Mouse (Mus musculus) forebrain, embryonic 15.5 days (tissue): ENCODE results near the gene Kcnj12. TPM values are rescaled to one million over a fixed set of nuclear protein-coding genes. Genes with fewer than 3 reads are reported as not detected.
A peak's percentile ranks its signal among the peaks of the same experiment; 100 is the strongest.

Source experiments
- ATAC-seq: fragments of 200-750 bp; cut with Nextera tagmentation; replicated peaks from 2 replicates; pipeline ENCODE4 v1.8.0; 2017; ENCODE audit warnings: mild to moderate bottlenecking, moderate TSS enrichment, moderate library complexity
- H3K27ac ChIP-seq: fragments of 300-500 bp; sonication (generic); replicated peaks from 2 replicates; pipeline ENCODE4 v1.5.1; 2015; ENCODE audit warnings: mild to moderate bottlenecking, inconsistent platforms
- H3K27me3 ChIP-seq: fragments of 300-500 bp; sonication (generic); 2 replicates; pipeline ENCODE4 v1.6.1; 2015; ENCODE audit warnings: inconsistent platforms
- H3K36me3 ChIP-seq: fragments of 300-500 bp; sonication (generic); 2 replicates; pipeline ENCODE4 v1.6.1; 2015; ENCODE audit warnings: mild to moderate bottlenecking, inconsistent platforms
- H3K4me1 ChIP-seq: fragments of 300-500 bp; sonication (generic); 2 replicates; pipeline ENCODE4 v1.6.1; 2015; ENCODE audit warnings: inconsistent platforms
- H3K4me2 ChIP-seq: fragments of 300-500 bp; sonication (generic); replicated peaks from 2 replicates; pipeline ENCODE4 v1.6.1; 2015; ENCODE audit warnings: mild to moderate bottlenecking, inconsistent platforms
- H3K4me3 ChIP-seq: fragments of 300-500 bp; sonication (generic); 2 replicates; pipeline ENCODE4 v1.5.1; 2015; ENCODE audit warnings: mild to moderate bottlenecking, inconsistent platforms
- H3K9ac ChIP-seq: fragments of 300-500 bp; sonication (generic); replicated peaks from 2 replicates; pipeline ENCODE4 v1.6.1; 2015; ENCODE audit warnings: mild to moderate bottlenecking, inconsistent platforms
- H3K9me3 ChIP-seq: fragments of 300-500 bp; sonication (generic); 2 replicates; pipeline ENCODE4 v1.6.1; 2016; ENCODE audit warnings: inconsistent platforms
- WGBS: fragments of 180-500 bp; shearing (Covaris S2); methylation state at CpG from one replicate; pipeline ENCODE4 v1.1.7; 2015; ENCODE audit warnings: mixed read lengths; 5-methylcytosine and 5-hydroxymethylcytosine counted together
- polyA plus RNA-seq: library from polyadenylated mRNA; unstranded; fragments of >200 nt; fragmentation: Nextera tagmentation; extraction: Ambion mirVana; gene quantifications from 2 replicates; pipeline ENCODE4 v1.2.1, GENCODE M21; 2015

The Kcnj12 gene
- polyA plus RNA-seq, 1 experiment from 2014 or later, result 1.6 TPM

DNA sequence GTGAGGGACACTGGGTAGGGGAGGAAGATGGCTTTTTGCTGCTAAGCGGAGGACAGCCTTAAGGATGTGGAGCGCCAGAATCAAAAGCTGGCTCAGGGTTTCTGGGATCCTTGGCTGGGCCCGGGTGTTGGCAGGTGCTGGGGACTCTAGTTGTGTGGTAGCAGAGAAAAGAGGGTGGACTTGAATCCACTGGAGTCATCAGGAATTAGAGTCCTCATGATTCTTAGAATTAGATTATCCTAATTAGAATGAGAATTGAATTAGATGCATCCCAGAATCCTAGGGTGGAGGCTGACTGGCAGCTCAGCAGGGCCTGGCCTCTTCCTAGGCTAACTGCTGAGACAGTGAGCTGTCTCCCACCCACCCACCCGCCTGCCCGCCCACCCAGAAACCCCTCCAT, 17.6 kb upstream of the Kcnj12 start:
- ATAC-seq, result no peak
- H3K4me3 ChIP-seq, result no peak overlapping the region
- H3K9me3 ChIP-seq, result no peaks in the 10 kb centered on the region
- H3K4me2 ChIP-seq, result no peak overlapping the region
- no peak overlapping the region for H3K27ac ChIP-seq
- no peaks in the 10 kb centered on the region for H3K27me3 ChIP-seq
- peaks cover 8% of the 10 kb centered on the region for H3K4me1 ChIP-seq
- WGBS, result 45% methylated on average over 5 of the region's 5 CpGs
- no peaks in the 10 kb centered on the region for H3K36me3 ChIP-seq
- H3K9ac ChIP-seq, result no peak overlapping the region

DNA sequence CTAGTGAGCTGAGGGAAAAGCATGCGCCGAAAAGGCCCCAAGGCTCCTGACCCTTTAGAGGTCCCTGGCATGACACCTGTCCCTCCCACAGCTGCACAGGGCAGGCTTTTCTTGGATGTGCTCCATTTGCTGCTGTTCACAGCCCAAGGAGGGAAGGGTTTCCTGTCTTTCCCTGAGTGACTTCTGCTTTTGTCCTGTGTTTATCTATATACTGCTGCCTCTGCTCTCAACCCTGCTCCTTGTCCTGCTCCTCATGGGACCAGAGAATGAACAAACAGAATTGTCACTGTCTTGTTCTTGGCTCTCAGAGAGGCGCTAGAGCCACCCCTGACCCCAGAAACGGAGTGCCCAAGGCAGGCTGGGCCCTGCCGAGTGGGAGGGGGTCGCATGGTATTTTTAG, 17.0 kb upstream of the Kcnj12 start:
- 46% methylated on average over 6 of the region's 6 CpGs for WGBS
- no peak overlapping the region for H3K9ac ChIP-seq
- H3K9me3 ChIP-seq, result no peaks in the 10 kb centered on the region
- H3K27me3 ChIP-seq, result no peaks in the 10 kb centered on the region
- no peak overlapping the region for H3K4me3 ChIP-seq
- H3K27ac ChIP-seq, result no peak overlapping the region
- no peak for ATAC-seq
- peaks cover 8% of the 10 kb centered on the region for H3K4me1 ChIP-seq
- H3K4me2 ChIP-seq, result no peak overlapping the region
- no peaks in the 10 kb centered on the region for H3K36me3 ChIP-seq

DNA sequence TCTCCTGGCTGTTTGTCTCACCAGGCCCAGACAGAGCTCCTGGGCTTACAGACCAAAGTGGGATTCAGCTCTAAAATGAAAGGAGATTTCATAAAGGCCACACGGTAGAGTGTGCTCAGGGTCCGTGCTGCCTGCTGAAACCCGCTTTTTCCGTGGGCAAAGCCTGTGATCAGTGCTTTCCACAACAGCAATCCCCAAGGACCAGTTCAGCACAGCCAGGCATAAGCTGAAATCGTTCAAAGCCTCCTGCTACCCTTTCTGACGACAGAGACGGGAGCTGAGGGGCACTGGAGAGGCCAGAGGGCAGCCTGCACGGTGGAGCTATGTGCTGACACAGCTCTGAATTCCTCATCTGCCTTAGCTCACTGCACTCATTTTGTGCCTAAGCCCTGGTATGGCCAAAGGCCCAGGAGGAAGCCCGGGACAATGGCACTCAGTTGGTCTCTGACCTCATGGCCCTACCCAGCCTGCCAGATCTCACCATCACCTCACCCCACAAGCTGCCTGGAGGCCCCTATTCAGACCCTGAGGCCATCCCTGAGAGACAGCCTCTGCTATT, 10.5 kb upstream of the Kcnj12 start:
- WGBS, result 19% methylated on average over 9 of the region's 9 CpGs
- H3K4me3 ChIP-seq, result no peak overlapping the region
- no peak for ATAC-seq
- H3K36me3 ChIP-seq, result no peaks in the 10 kb centered on the region
- no peaks in the 10 kb centered on the region for H3K27me3 ChIP-seq
- H3K9ac ChIP-seq, result no peak overlapping the region
- H3K27ac ChIP-seq, result no peak overlapping the region
- no peaks in the 10 kb centered on the region for H3K4me1 ChIP-seq
- no peaks in the 10 kb centered on the region for H3K9me3 ChIP-seq
- H3K4me2 ChIP-seq, result no peak overlapping the region

DNA sequence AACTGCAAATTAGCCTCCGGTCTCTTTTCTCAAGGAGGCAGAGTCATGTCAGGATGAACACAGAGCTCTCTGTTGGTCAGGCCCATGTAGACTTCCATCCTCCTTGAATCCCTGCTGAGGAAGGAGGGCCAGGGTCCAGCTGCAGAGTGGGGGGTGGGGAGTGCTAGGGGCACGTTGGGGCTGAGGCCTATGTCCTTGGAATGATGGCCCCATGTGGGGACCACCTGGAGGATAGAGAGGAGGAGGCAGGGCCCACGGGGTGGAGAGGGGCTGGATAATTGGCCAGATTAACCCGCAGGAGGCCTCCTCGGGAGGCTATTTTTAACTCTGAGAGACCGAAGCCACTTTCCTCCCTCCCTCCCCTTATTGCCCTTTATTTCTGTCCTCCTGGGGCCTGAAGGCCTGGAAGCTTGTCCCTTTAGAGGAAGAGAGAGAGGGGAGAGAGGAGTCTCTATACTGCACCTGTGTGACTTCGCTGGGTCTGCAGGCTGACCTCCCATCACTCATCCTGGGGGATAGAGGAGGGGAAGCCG, 5.4 kb upstream of the Kcnj12 start:
- Histone ChIP-seq H3K4me2 (no peak overlapping the region), H3K9me3 (no peaks in the 10 kb centered on the region), H3K4me3 (no peak overlapping the region), H3K27ac (no peak overlapping the region), H3K36me3 (no peaks in the 10 kb centered on the region), H3K4me1 (peaks cover 2% of the 10 kb centered on the region; the same call in 1 of the 2 replicates), H3K9ac (no peak overlapping the region), H3K27me3 (peaks cover 25% of the 10 kb centered on the region)
- ATAC-seq, result no peak
- 8% methylated on average over 8 of the region's 8 CpGs for WGBS

DNA sequence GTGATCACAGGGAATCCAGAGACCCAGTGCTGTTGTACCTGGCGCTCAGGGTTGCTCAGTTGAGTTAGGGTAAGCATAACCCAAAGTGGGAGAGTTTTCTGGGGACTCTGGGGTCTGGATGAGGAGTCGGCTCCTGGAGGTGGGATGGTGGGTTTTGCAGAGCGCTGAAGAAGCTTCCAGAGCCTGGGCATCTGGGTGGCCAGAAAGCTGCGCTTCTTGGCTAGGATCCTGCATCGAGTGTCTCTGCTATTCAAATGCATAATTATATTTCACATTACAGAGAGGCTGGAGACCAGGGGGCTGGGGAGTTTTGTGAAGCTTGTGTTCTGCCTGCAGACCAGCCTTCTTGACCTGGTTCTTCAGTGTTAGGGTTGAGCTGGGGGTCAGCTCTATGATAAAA, 1.2 kb upstream of the Kcnj12 start:
- peaks cover 14% of the 10 kb centered on the region; the same call in 1 of the 2 replicates for H3K4me1 ChIP-seq
- no peak overlapping the region for H3K27ac ChIP-seq
- H3K4me2 ChIP-seq, result 0 out of 2 replicates have a peak overlapping the region, but pooled peaks have one; percentile 65
- peaks cover 54% of the 10 kb centered on the region for H3K27me3 ChIP-seq
- H3K36me3 ChIP-seq, result no peaks in the 10 kb centered on the region
- no peak overlapping the region for H3K4me3 ChIP-seq
- no peak overlapping the region for H3K9ac ChIP-seq
- no peak for ATAC-seq
- no peaks in the 10 kb centered on the region for H3K9me3 ChIP-seq
- WGBS, result 60% methylated on average over 5 of the region's 5 CpGs

DNA sequence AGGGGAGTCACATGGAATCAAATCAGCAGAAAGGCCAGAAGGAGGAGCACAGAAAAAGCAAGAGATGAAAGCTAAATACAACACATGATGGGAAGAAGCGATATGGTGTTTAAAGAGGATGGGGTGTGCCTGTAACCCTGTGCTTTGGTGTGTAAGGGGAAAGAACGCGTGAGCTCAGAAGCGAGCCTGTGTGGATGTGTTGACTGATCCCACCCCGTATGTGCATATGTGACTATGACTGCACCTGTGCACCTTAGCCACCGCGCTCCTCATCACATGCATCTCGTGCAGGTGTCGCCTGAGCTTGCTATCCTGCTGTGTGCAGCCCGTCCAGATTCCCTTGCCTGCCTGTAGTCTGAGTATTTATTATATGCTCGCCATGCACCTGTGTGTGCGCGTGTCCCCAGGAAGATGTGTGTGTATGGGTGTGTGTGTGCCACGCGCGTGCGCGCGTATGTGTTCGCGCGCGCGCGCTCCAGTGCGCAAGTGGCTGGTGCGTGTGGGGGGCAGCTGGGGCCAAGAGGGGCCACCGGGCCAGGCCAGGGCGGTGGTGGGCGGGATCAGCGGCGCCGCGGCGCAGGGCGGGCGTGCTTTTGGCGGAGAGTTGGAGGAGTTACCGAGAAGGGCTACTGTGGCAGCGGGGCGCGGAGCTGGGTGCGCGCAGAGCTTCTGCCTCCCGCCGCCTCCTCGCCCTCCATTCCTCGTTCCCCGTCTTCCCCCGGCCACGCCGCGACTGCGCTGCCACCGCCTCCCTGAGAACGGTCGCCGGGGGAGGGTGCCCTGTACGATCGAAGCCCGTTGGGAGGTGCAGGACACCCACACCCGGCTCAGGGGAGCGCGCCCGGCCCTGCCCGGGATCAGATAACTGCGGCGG, 451 bp upstream of the Kcnj12 start:
- WGBS, result under 1% methylated on average over 62 of the region's 68 CpGs
- ATAC-seq, result peak; percentile 72
- no peak overlapping the region for H3K27ac ChIP-seq

DNA sequence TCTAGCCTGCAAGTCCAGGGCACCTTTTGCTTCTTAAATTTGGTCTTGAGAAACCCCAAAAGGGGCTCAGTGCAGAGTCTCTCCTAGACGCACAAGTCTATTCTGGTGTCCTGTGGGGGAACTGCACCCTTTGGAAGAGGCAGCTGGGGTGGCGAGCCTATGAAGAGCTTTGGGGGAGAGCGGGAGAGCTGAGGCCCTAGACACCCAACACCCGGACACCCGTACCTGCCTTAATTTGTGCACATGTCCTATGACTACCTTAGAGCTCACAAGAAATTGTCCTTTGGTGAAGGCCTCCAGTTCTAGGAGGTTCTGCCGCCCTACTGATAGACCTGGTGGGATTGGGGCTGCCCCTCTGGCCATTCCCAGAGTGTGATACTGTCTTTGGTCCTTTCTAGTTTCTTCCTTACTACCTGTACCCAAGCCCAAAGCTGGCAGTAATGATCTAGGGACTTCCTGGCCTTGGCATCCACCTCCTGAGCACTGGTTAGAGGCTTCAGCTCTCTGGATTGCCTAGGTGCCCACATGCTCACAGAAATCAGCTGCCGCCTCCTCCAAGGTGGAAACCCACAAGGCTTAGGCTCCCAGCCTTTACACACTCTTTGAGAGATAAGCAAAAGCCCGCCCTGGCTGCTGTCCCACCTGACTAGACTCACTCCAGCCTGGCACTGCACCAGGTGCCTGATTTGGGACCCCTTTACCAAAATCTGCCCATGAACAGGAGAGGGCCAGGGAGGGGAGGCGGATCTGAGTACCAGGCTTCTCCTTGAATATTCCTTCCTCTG, 1.2 kb downstream of the Kcnj12 start:
- Histone ChIP-seq H3K4me2 (peak overlapping the region; percentile 65), H3K4me1 (peaks cover 14% of the 10 kb centered on the region; the same call in 1 of the 2 replicates), H3K9ac (no peak overlapping the region), H3K27me3 (peaks cover 54% of the 10 kb centered on the region), H3K4me3 (peak overlapping the region; percentile 49), H3K36me3 (no peaks in the 10 kb centered on the region), H3K9me3 (no peaks in the 10 kb centered on the region), H3K27ac (no peak overlapping the region)
- 54% methylated on average over 9 of the region's 9 CpGs for WGBS
- no peak for ATAC-seq

More for the DNA sequence above, 451 bp upstream of the Kcnj12 start:
- peak overlapping the region; percentile 65 for H3K4me2 ChIP-seq
- H3K36me3 ChIP-seq, result no peaks in the 10 kb centered on the region
- peak overlapping the region; percentile 48 for H3K9ac ChIP-seq
- H3K9me3 ChIP-seq, result no peaks in the 10 kb centered on the region
- peak overlapping the region; percentile 49 for H3K4me3 ChIP-seq
- peaks cover 54% of the 10 kb centered on the region for H3K27me3 ChIP-seq
- peaks cover 14% of the 10 kb centered on the region; the same call in 1 of the 2 replicates for H3K4me1 ChIP-seq

DNA sequence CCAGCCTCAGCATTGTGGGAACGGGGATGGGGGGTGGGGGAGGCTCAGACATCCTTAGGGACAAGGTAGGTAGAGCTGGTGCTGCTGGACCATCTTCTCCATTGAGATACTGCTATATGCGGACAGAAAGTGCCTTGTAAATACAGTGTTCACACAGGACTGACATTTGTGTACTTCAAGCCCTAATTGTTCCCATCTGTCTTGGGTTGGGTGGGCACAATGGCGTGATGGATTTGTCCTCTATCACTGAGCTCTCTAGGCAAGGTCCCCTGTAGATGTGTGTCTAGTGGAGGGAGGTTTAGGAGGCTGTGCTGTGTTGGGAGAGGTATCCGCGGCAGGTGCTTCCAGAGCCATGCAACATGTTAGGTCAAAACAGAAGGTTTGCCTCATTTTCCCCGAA, 2.0 kb downstream of the Kcnj12 start:
- Histone ChIP-seq H3K4me1 (peaks cover 14% of the 10 kb centered on the region; the same call in 1 of the 2 replicates), H3K36me3 (no peaks in the 10 kb centered on the region), H3K27me3 (peaks cover 54% of the 10 kb centered on the region), H3K4me3 (no peak overlapping the region), H3K27ac (no peak overlapping the region), H3K4me2 (no peak overlapping the region), H3K9ac (no peak overlapping the region), H3K9me3 (no peaks in the 10 kb centered on the region)
- WGBS, result 73% methylated on average over 6 of the region's 6 CpGs
- ATAC-seq, result no peak

DNA sequence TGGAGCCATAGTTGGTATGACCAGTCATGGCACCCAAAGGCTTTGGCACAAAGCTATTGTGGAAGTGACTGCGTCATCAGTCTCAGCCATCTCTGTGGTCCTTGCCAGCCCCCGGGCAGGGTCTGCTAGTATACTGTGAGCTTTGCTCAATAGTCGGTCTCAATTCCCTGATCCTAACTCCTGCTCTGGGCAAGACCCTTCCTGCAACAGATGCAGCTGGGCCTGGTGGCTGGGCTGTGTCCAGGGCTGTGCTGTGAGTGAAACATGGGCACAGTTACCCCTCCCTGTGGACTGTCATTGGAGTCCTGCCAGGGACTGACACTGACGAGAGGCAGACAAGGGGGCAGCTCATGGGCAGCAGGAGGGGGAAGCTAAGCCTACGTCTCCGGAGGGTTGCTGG, 2.6 kb downstream of the Kcnj12 start:
- peaks cover 14% of the 10 kb centered on the region; the same call in 1 of the 2 replicates for H3K4me1 ChIP-seq
- H3K27ac ChIP-seq, result no peak overlapping the region
- H3K27me3 ChIP-seq, result peaks cover 48% of the 10 kb centered on the region
- H3K9me3 ChIP-seq, result no peaks in the 10 kb centered on the region
- no peak overlapping the region for H3K4me2 ChIP-seq
- no peaks in the 10 kb centered on the region for H3K36me3 ChIP-seq
- WGBS, result 42% methylated on average over 6 of the region's 6 CpGs
- no peak overlapping the region for H3K4me3 ChIP-seq
- no peak for ATAC-seq
- H3K9ac ChIP-seq, result no peak overlapping the region

DNA sequence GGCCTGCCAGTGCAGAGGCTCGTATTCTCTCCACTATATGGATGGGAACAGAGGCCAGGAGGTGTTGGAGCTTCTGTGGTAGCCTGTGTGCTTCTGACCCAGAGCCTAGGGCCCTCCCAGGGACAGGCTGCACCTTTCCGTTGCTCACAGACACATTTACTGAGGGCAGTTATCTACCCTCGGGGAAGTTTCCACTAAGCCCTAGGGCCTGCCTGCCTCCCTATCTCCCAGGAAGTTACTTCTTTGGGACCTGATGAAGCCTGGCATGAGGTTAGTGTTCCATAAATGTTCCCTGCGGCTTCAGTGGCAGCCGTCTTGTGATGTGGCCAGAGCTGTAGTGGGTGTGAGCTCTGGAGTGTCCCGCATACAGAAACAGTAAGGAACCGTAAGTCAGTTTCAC, 3.2 kb downstream of the Kcnj12 start:
- peaks cover 42% of the 10 kb centered on the region for H3K27me3 ChIP-seq
- H3K27ac ChIP-seq, result no peak overlapping the region
- no peak overlapping the region for H3K4me2 ChIP-seq
- H3K4me3 ChIP-seq, result no peak overlapping the region
- WGBS, result 74% methylated on average over 7 of the region's 7 CpGs
- peaks cover 14% of the 10 kb centered on the region; the same call in 1 of the 2 replicates for H3K4me1 ChIP-seq
- ATAC-seq, result no peak
- no peaks in the 10 kb centered on the region for H3K9me3 ChIP-seq
- no peak overlapping the region for H3K9ac ChIP-seq
- H3K36me3 ChIP-seq, result no peaks in the 10 kb centered on the region

DNA sequence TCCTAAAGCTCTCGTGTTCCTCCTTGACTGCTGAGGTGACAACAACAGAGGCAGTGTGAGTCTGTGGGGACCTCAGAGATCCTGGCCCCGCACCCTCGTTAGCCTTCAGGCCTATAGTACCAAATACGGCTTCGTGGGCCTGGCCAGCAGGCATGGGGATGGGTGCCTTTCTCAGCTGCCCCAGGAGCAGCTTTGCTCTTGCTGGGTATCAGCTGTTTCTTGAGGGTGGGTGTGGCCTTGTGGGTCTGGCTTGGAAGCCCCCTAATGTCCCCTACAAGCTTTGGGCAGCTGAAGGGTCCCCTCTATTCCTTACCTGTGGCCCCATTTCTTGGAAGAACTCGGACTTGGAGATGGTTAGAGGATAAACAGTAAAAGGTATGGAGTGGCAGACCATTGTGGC, 4.0 kb downstream of the Kcnj12 start:
- Histone ChIP-seq H3K27me3 (peaks cover 34% of the 10 kb centered on the region), H3K27ac (no peak overlapping the region), H3K4me1 (peaks cover 14% of the 10 kb centered on the region; the same call in 1 of the 2 replicates), H3K4me2 (no peak overlapping the region), H3K36me3 (no peaks in the 10 kb centered on the region), H3K9ac (no peak overlapping the region), H3K9me3 (no peaks in the 10 kb centered on the region), H3K4me3 (no peak overlapping the region)
- WGBS, result 74% methylated on average over 6 of the region's 6 CpGs
- no peak for ATAC-seq

DNA sequence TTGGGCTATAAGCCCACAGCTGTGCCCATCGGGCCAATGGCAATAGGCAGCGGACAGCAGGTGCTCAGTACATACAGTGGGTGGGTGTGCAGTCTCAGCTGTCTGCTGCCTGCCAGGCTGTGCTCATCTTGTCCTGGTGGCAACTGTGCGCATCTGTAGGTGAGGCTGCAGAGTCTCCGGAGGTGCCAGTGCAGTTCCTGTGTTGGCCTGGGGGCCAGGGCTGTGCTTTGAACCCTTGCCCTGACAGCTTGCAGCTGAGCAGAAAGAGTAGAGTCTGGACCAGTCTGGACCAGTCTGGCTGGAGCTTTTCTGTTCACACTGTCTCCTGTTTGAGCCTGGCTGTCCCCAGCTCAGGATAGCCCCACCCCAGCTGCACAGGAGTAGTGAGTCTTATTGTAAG, 4.8 kb downstream of the Kcnj12 start:
- H3K4me1 ChIP-seq, result peaks cover 10% of the 10 kb centered on the region; the same call in 1 of the 2 replicates
- no peaks in the 10 kb centered on the region for H3K36me3 ChIP-seq
- H3K27ac ChIP-seq, result no peak overlapping the region
- no peak overlapping the region for H3K4me3 ChIP-seq
- H3K9me3 ChIP-seq, result no peaks in the 10 kb centered on the region
- no peak overlapping the region for H3K4me2 ChIP-seq
- peaks cover 26% of the 10 kb centered on the region for H3K27me3 ChIP-seq
- H3K9ac ChIP-seq, result no peak overlapping the region
- 81% methylated on average over 4 of the region's 4 CpGs for WGBS
- ATAC-seq, result no peak
